Mouse (Mus musculus) left cerebral cortex, postnatal 10 days (tissue): ENCODE measurements around the gene Ceacam20. TPM values are rescaled to one million over a fixed set of nuclear protein-coding genes. Genes with fewer than 3 reads are reported as not detected.
"Not testable (repeated sequence)": the region's sequence is repeated elsewhere in the genome, so short reads cannot be mapped to it uniquely, and the experiment has no call there.

ENCODE experiments used
- DNase-seq, 2 experiments: peaks; one replicate each; pipeline ENCODE4 v3.0.0; 2021 to 2022; ENCODE audit warnings: low spot score in 2 of 2, mixed read lengths in 1 of 2; ENCODE audit errors: extremely low spot score in 1 of 2
- intact Hi-C: fragments of 180-260 bp; cut with DNase I; formaldehyde crosslinking; loops from one replicate; pipeline ENCODE4 v1.15.1; 2025
- total RNA-seq, 2 experiments: library from RNA; stranded (reverse); gene quantifications; 2 replicates each; pipeline ENCODE4 v1.2.3; 2021

Gene Ceacam20
- total RNA-seq, 2 experiments from 2014 or later = not detected

GRCm38 (mm10) chr7:19945201-19945600 lies 20.0 kb upstream of the Ceacam20 start:
- DNase-seq = no peak
- intact Hi-C loops = no loop called here

- intact Hi-C loops = no loop called here
- no peak for DNase-seq
These were observed 19.2 kb upstream of the Ceacam20 start for GRCm38 (mm10) chr7:19945821-19946515.

GRCm38 (mm10) chr7:19948956-19949355 lies 16.3 kb upstream of the Ceacam20 start:
- DNase-seq = no peak
- intact Hi-C loops = no loop called here

- intact Hi-C loops = no loop called here
- DNase-seq = no peak
These were observed 15.2 kb upstream of the Ceacam20 start for GRCm38 (mm10) chr7:19949996-19950395.

GRCm38 (mm10) chr7:19950589-19950988 lies 14.6 kb upstream of the Ceacam20 start, which contains the start of gene Igsf23:
Gene Igsf23 (minus strand): TSS chr7:19950756.
- no peak for DNase-seq
- intact Hi-C loops = no loop called here

- DNase-seq = no peak
- intact Hi-C loops = no loop called here
These were observed 12.8 kb upstream of the Ceacam20 start for GRCm38 (mm10) chr7:19952320-19952986.

- no peak for DNase-seq
- intact Hi-C loops = no loop called here
These were observed 12.2 kb upstream of the Ceacam20 start for GRCm38 (mm10) chr7:19953054-19953453.

- no peak for DNase-seq
- intact Hi-C loops = loop anchor here (2.0 kb wide), 1 partner anchor 45 kb away; no protein-coding TSS in a partner anchor
These were observed 9.4 kb upstream of the Ceacam20 start for GRCm38 (mm10) chr7:19955861-19956260.

- intact Hi-C loops = loop anchor here (2.0 kb wide), 1 partner anchor 46 kb away; no protein-coding TSS in a partner anchor
- peak; percentile 75 to 88 for DNase-seq
These were observed 8.9 kb upstream of the Ceacam20 start for GRCm38 (mm10) chr7:19956341-19956781.

GRCm38 (mm10) chr7:19962423-19962822 lies 2.8 kb upstream of the Ceacam20 start:
- intact Hi-C loops = no loop called here
- no peak for DNase-seq

GRCm38 (mm10) chr7:19969106-19969505 lies 3.9 kb downstream of the Ceacam20 start:
- intact Hi-C loops = no loop called here
- no peak for DNase-seq

GRCm38 (mm10) chr7:19969541-19970090 lies 4.4 kb downstream of the Ceacam20 start:
- intact Hi-C loops = no loop called here
- DNase-seq = no peak

- no peak for DNase-seq
- intact Hi-C loops = no loop called here
These were observed 5.0 kb downstream of the Ceacam20 start for GRCm38 (mm10) chr7:19970196-19970595.

- no peak for DNase-seq
- intact Hi-C loops = no loop called here
These were observed 6.3 kb downstream of the Ceacam20 start for GRCm38 (mm10) chr7:19971516-19971915.

GRCm38 (mm10) chr7:19991165-19991564 lies 26.0 kb downstream of the Ceacam20 start, which contains the start of gene Nlrp9b:
Gene Nlrp9b (plus strand): TSS chr7:19991465.
- DNase-seq, intact Hi-C loops: not testable (repeated sequence)

- not testable (repeated sequence) for DNase-seq
These were observed 31.5 kb downstream of the Ceacam20 start for GRCm38 (mm10) chr7:19996721-19997120.

GRCm38 (mm10) chr7:20009987-20010386 lies 44.8 kb downstream of the Ceacam20 start:
- no peak for DNase-seq
- intact Hi-C loops = no loop called here

More at GRCm38 (mm10) chr7:19996721-19997120, 31.5 kb downstream of the Ceacam20 start:
- intact Hi-C loops = not testable (repeated sequence)
